Comparison of ENCODE assay signal across 8 mouse cellular contexts in genomic region chr2:4509739-4510138, GRCm38 (mm10).
DNase-seq lines count a peak whose midpoint lies in the region; ATAC-seq lines count a peak whose summit lies in the region.

No protein-coding gene starts in this region.

- no peak overlapping the region for H3K4me3 ChIP-seq in hindbrain, embryonic 15.5 days
- no peak overlapping the region for H3K4me3 ChIP-seq in hindbrain, embryonic 11.5 days (ENCODE audit: low read depth, low read length)
- H3K4me3 ChIP-seq in embryonic facial prominence, embryonic 15.5 days (replicated peaks) = no peak overlapping the region
- 0 out of 2 replicates have a peak overlapping the region, but pooled peaks have one; percentile 7 for H3K4me3 ChIP-seq in liver, embryonic 15.5 days (replicated peaks)

- H3K4me1 ChIP-seq in hindbrain, embryonic 15.5 days (replicated peaks) = peaks cover 31% of the 10 kb centered on the region
- no peaks in the 10 kb centered on the region for H3K4me1 ChIP-seq in hindbrain, embryonic 11.5 days (replicated peaks; ENCODE audit: control insufficient read depth, insufficient read depth, low read length)
- peaks cover 27% of the 10 kb centered on the region for H3K4me1 ChIP-seq in embryonic facial prominence, embryonic 15.5 days
- H3K4me1 ChIP-seq in liver, embryonic 15.5 days (replicated peaks) = peaks cover 6% of the 10 kb centered on the region

- H3K27me3 ChIP-seq in hindbrain, embryonic 15.5 days = no peaks in the 10 kb centered on the region
- H3K27me3 ChIP-seq in hindbrain, embryonic 11.5 days (ENCODE audit: control insufficient read depth, insufficient read depth, low read length) = no peaks in the 10 kb centered on the region
- H3K27me3 ChIP-seq in embryonic facial prominence, embryonic 15.5 days = no peaks in the 10 kb centered on the region
- H3K27me3 ChIP-seq in liver, embryonic 15.5 days = no peaks in the 10 kb centered on the region

- ATAC-seq in hindbrain, embryonic 15.5 days (ENCODE audit: low FRiP score, low read depth) = peak; percentile 74
- ATAC-seq in hindbrain, embryonic 11.5 days (ENCODE audit: low FRiP score) = no peak
- ATAC-seq in embryonic facial prominence, embryonic 15.5 days (ENCODE audit: insufficient number of reproducible peaks, low FRiP score, low TSS enrichment, low read depth) = no peak
- no peak for ATAC-seq in liver, embryonic 15.5 days (ENCODE audit: insufficient read depth)

- DNase-seq in hindbrain, embryonic 11.5 days (ENCODE audit: low spot score) = no peak
- peak; percentile 27 for DNase-seq in kidney, adult 18-20 months
- DNase-seq in natural killer cell, adult 2 months (ENCODE audit: low spot score in 2 of 2) = no peak
- DNase-seq in thymus, postnatal 36 days = no peak
- no peak for DNase-seq in gastrocnemius, postnatal 25 days

- 37% methylated on average over 5 of the region's 5 CpGs for WGBS in hindbrain, embryonic 15.5 days
- WGBS in hindbrain, embryonic 11.5 days = 67% methylated on average over 5 of the region's 5 CpGs
- WGBS in embryonic facial prominence, embryonic 15.5 days = 58% methylated on average over 5 of the region's 5 CpGs
- WGBS in liver, embryonic 15.5 days (ENCODE audit: insufficient replicate concordance) = 44% methylated on average over 5 of the region's 5 CpGs

- peak overlapping the region; percentile 40; the same call in 1 of the 2 replicates for H3K27ac ChIP-seq in hindbrain, embryonic 15.5 days (replicated peaks)
- no peak overlapping the region for H3K27ac ChIP-seq in hindbrain, embryonic 11.5 days (ENCODE audit: low read depth, low read length)
- peak overlapping the region; percentile 48; the same call in 1 of the 2 replicates for H3K27ac ChIP-seq in embryonic facial prominence, embryonic 15.5 days (replicated peaks)
- peak overlapping the region; percentile 65 for H3K27ac ChIP-seq in liver, embryonic 15.5 days (replicated peaks)

- H3K4me2 ChIP-seq in hindbrain, embryonic 15.5 days = no peak overlapping the region
- H3K4me2 ChIP-seq in hindbrain, embryonic 11.5 days (replicated peaks; ENCODE audit: low read depth, low read length) = no peak overlapping the region
- no peak overlapping the region for H3K4me2 ChIP-seq in embryonic facial prominence, embryonic 15.5 days (replicated peaks)
- H3K4me2 ChIP-seq in liver, embryonic 15.5 days = peak overlapping the region; percentile 29

- H3K36me3 ChIP-seq in hindbrain, embryonic 15.5 days = peaks cover 10% of the 10 kb centered on the region
- H3K36me3 ChIP-seq in hindbrain, embryonic 11.5 days (ENCODE audit: control insufficient read depth, insufficient read depth, low read length) = no peaks in the 10 kb centered on the region
- H3K36me3 ChIP-seq in embryonic facial prominence, embryonic 15.5 days = no peaks in the 10 kb centered on the region; the same call in 1 of the 2 replicates
- no peaks in the 10 kb centered on the region for H3K36me3 ChIP-seq in liver, embryonic 15.5 days (replicated peaks)

- no peaks in the 10 kb centered on the region for H3K9me3 ChIP-seq in hindbrain, embryonic 15.5 days
- no peaks in the 10 kb centered on the region for H3K9me3 ChIP-seq in hindbrain, embryonic 11.5 days (ENCODE audit: control insufficient read depth, low read length)
- no peaks in the 10 kb centered on the region for H3K9me3 ChIP-seq in embryonic facial prominence, embryonic 15.5 days (replicated peaks)
- H3K9me3 ChIP-seq in liver, embryonic 15.5 days (replicated peaks) = no peaks in the 10 kb centered on the region

- H3K9ac ChIP-seq in hindbrain, embryonic 15.5 days = no peak overlapping the region
- no peak overlapping the region for H3K9ac ChIP-seq in hindbrain, embryonic 11.5 days (ENCODE audit: low read depth, low read length)
- no peak overlapping the region for H3K9ac ChIP-seq in embryonic facial prominence, embryonic 15.5 days
- H3K9ac ChIP-seq in liver, embryonic 15.5 days = no peak overlapping the region
